Comparison of ENCODE assay signal across 1 mouse cellular context in genomic region chr4:152332952-152333351, GRCm38 (mm10).
TF ChIP-seq lines count a peak whose summit lies in the region.

No protein-coding gene starts in this region.

TF ChIP-seq in MEL, 35 proteins besides CTCF, POLR2A, EP300 and RAD21 (continued from another document):
- TF ChIP-seq ETS1 (IDR thresholded peaks at IDR 0.05; ENCODE audit: low read depth, low read length) (no peak), MAZ (IDR thresholded peaks at IDR 0.05; ENCODE audit: low read depth, low read length) (0 out of 2 replicates have a peak, but pooled peaks have one; percentile 25), BHLHE40 (IDR thresholded peaks at IDR 0.05; ENCODE audit: borderline replicate concordance, low read depth, low read length) (no peak), MYC (IDR thresholded peaks at IDR 0.05; ENCODE audit: low read depth, low read length) (no peak), TCF12 (IDR thresholded peaks at IDR 0.05; ENCODE audit: low read depth, low read length) (no peak), POLR2AphosphoS2 (IDR thresholded peaks at IDR 0.05; ENCODE audit: low read length) (no peak; the same call in none of the 2 replicates), MYB (IDR thresholded peaks at IDR 0.05; ENCODE audit: low read depth, low read length) (no peak), MXI1 (IDR thresholded peaks at IDR 0.05; ENCODE audit: low read depth, low read length) (no peak), USF2 (IDR thresholded peaks at IDR 0.05; ENCODE audit: borderline replicate concordance in 1 of 2, insufficient read depth in 1 of 2, low read depth in 1 of 2, low read length in 2 of 2) (no peak), GABPA (IDR thresholded peaks at IDR 0.05; ENCODE audit: low read depth, low read length) (no peak), MAX (IDR thresholded peaks at IDR 0.05; ENCODE audit: low read length) (no peak), POLR2AphosphoS5 (IDR thresholded peaks at IDR 0.05; ENCODE audit: borderline replicate concordance, low read depth, low read length) (no peak), E2F4 (IDR thresholded peaks at IDR 0.05; ENCODE audit: borderline replicate concordance, low read depth, low read length) (no peak), KAT2A (conservative IDR thresholded peaks at IDR 0.05; ENCODE audit: low read depth, low read length) (no peak), MAFK (IDR thresholded peaks at IDR 0.05; ENCODE audit: borderline replicate concordance, low read depth, low read length) (no peak), MEF2A (IDR thresholded peaks at IDR 0.05; ENCODE audit: extremely low read depth, insufficient replicate concordance, low read depth, low read length, poor library complexity, severe bottlenecking) (no peak), TBP (IDR thresholded peaks at IDR 0.05; ENCODE audit: low read depth, low read length) (no peak), GATA1 (IDR thresholded peaks at IDR 0.05; ENCODE audit: low read depth, low read length) (0 out of 2 replicates have a peak, but pooled peaks have one; percentile 4), ZMIZ1 (IDR thresholded peaks at IDR 0.05; ENCODE audit: low read depth, low read length) (no peak), CHD1 (IDR thresholded peaks at IDR 0.05; ENCODE audit: low read depth, low read length) (no peak), NRF1 (IDR thresholded peaks at IDR 0.05; ENCODE audit: insufficient read depth, low read depth, low read length, poor library complexity, severe bottlenecking) (no peak), NELFE (IDR thresholded peaks at IDR 0.05; ENCODE audit: low read depth, low read length) (peak; percentile 23; the same call in 1 of the 2 replicates), ZNF384 (IDR thresholded peaks at IDR 0.05; ENCODE audit: low read depth, low read length) (no peak)
